Mouse (Mus musculus): ENCODE data around the gene Adipoq. TPM values are rescaled to one million over a fixed set of nuclear protein-coding genes. Genes with fewer than 3 reads are reported as not detected.
A peak's percentile ranks its signal among the peaks of the same experiment; 100 is the strongest.

Gene Adipoq
- total and polyA plus RNA-seq, 3 experiments: 0.13 to 1.1 (median 0.99) TPM

DNA sequence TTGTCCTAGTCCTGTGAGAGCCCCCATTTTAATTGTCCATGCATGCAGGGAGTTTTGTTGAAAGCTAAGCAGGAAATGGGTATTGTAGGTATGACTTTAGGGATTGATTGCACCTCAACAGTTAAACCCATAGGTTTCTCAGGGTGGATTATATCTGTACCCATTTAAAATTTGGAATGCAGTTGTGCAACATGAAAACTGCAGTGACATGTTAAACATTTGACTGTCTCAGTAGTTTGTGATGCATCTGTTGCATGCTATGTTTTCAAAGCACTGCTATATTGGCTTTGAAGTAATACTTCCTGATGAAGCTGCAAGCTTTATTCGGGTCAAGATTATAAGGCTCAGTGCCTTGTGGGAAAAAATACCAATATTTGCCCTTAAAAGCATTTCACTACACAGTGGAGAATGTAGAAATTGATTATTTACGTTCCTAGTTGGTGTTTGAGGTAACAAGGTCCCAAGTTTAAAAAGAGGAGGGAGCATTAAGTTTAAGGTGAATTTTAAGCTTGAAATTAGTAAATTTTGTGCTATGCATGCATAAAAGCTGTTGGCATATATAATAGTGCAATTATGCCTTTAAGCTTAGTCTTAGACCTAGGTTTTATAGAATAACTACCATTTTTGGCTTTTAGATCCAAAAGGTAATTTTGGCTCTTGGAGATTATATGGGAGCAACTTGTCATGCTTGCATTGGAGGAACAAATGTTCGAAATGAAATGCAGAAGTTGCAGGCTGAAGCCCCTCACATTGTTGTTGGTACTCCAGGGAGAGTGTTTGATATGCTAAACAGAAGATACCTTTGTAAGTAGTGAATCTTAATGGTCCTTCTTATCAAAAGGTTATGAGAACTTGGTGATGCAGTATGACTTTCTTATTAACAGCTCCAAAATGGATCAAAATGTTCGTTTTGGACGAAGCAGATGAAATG, 36.7 kb upstream of the Adipoq start:
- DNase-seq (ENCODE audit: extremely low read depth): no peak
- dilution Hi-C loops (cut with MboI; ENCODE audit: extremely low pct_ligation_motif_present, extremely low pct_unique_long_range_greater_than_20kb, low sequenced_read_pairs) (no loop called here), in situ Hi-C loops (cut with MboI; ENCODE audit: low pct_ligation_motif_present, low pct_unique_long_range_greater_than_20kb, low sequenced_read_pairs) (no loop called here)
- H3K9me3 ChIP-seq (replicated peaks; ENCODE audit: low read length): no peaks in the 10 kb centered on the region
- peaks cover 0 to 35% of the 10 kb centered on the region in 2 experiments; a peak in 2 of 4 replicates for H3K4me1 ChIP-seq (ENCODE audit: control insufficient read depth in 1 of 2, insufficient read depth in 2 of 2)
- peaks cover 54 to 57% of the 10 kb centered on the region in 2 experiments for H3K36me3 ChIP-seq (replicated peaks in 1 of 2; ENCODE audit: control insufficient read depth in 1 of 2, insufficient read depth in 1 of 2, low read length in 1 of 2)
- H3K4me3 ChIP-seq (replicated peaks in 1 of 3; ENCODE audit: low read depth in 2 of 3, low read length in 2 of 3, poor library complexity in 1 of 3): peak overlapping the region; percentile 81 to 97 (median 91)
- no peak overlapping the region; the same call in 1 of the 2 replicates for H3K27ac ChIP-seq (ENCODE audit: insufficient read depth, low read depth)
- peak overlapping the region; percentile 100 for H3K9ac ChIP-seq (ENCODE audit: insufficient read depth, low read depth)
- H3K4me2 ChIP-seq (ENCODE audit: insufficient read depth, low read depth, poor library complexity, severe bottlenecking): peak overlapping the region; percentile 99
- H3K79me2 ChIP-seq (replicated peaks; ENCODE audit: control insufficient read depth, extremely low read depth, insufficient read depth, poor library complexity, severe bottlenecking): peaks cover 58% of the 10 kb centered on the region
- no peaks in the 10 kb centered on the region for H3K27me3 ChIP-seq (replicated peaks)
- peak; percentile 70; the same call in 1 of the 2 replicates for TF ChIP-seq ZMIZ1 (IDR thresholded peaks at IDR 0.05; ENCODE audit: low read depth, low read length)
- TF ChIP-seq USF2 (conservative IDR thresholded peaks at IDR 0.05; ENCODE audit: low read depth, low read length): 0 out of 2 replicates have a peak, but pooled peaks have one; percentile 19
- TF ChIP-seq ELF1 (IDR thresholded peaks at IDR 0.05; ENCODE audit: low read depth, low read length): no peak
- peak; percentile 84 for TF ChIP-seq POLR2AphosphoS2 (IDR thresholded peaks at IDR 0.05; ENCODE audit: low read depth, low read length)
- TF ChIP-seq CHD1 (IDR thresholded peaks at IDR 0.05; ENCODE audit: low read depth, low read length): peak; percentile 93
- no peak for TF ChIP-seq CTCF (conservative IDR thresholded peaks at IDR 0.05 in 1 of 2, IDR thresholded peaks at IDR 0.05 in 1 of 2; ENCODE audit: low read depth in 2 of 2, low read length in 2 of 2)
- no peak for TF ChIP-seq MAFK (IDR thresholded peaks at IDR 0.05; ENCODE audit: insufficient replicate concordance, low read length)
- TF ChIP-seq KAT2A (IDR thresholded peaks at IDR 0.05; ENCODE audit: insufficient replicate concordance, low read length): 0 out of 2 replicates have a peak, but pooled peaks have one; percentile 36
- peak; percentile 50; the same call in 1 of the 2 replicates for TF ChIP-seq TBP (conservative IDR thresholded peaks at IDR 0.05; ENCODE audit: low read depth, low read length)
- no peak for TF ChIP-seq POLR2A (IDR thresholded peaks at IDR 0.05; ENCODE audit: low read depth, low read length)
- peak; percentile 49; the same call in 1 of the 2 replicates for TF ChIP-seq MYC (IDR thresholded peaks at IDR 0.05; ENCODE audit: low read depth, low read length)
- no peak for TF ChIP-seq ZNF384 (IDR thresholded peaks at IDR 0.05; ENCODE audit: low read depth, low read length)
- TF ChIP-seq IRF4 (IDR thresholded peaks at IDR 0.05; ENCODE audit: low read depth, low read length): no peak
- no peak for TF ChIP-seq MXI1 (IDR thresholded peaks at IDR 0.05; ENCODE audit: low read depth, low read length)
- peak; percentile 69 for TF ChIP-seq SIN3A (IDR thresholded peaks at IDR 0.05; ENCODE audit: low read length)
- peak; percentile 10; the same call in 1 of the 2 replicates for TF ChIP-seq JUND (conservative IDR thresholded peaks at IDR 0.05; ENCODE audit: low read depth, low read length)
- 0 out of 2 replicates have a peak, but pooled peaks have one; percentile 36 for TF ChIP-seq NELFE (IDR thresholded peaks at IDR 0.05; ENCODE audit: low read depth, low read length)

- peaks cover 0 to 18% of the 10 kb centered on the region in 2 experiments; a peak in 2 of 4 replicates for H3K4me1 ChIP-seq (ENCODE audit: control insufficient read depth in 1 of 2, insufficient read depth in 2 of 2)
- peaks cover 75 to 82% of the 10 kb centered on the region in 2 experiments for H3K36me3 ChIP-seq (replicated peaks in 1 of 2; ENCODE audit: control insufficient read depth in 1 of 2, insufficient read depth in 1 of 2, low read length in 1 of 2)
- TF ChIP-seq CHD1 (IDR thresholded peaks at IDR 0.05; ENCODE audit: low read depth, low read length): peak; percentile 97
- TF ChIP-seq POLR2AphosphoS2 (IDR thresholded peaks at IDR 0.05; ENCODE audit: low read depth, low read length): peak; percentile 77; the same call in 1 of the 2 replicates
- 0 out of 2 replicates have a peak, but pooled peaks have one; percentile 26 for TF ChIP-seq MYC (IDR thresholded peaks at IDR 0.05; ENCODE audit: low read depth, low read length)
- no peak for TF ChIP-seq SMC3 (IDR thresholded peaks at IDR 0.05; ENCODE audit: low read depth, low read length)
- TF ChIP-seq ZMIZ1 (IDR thresholded peaks at IDR 0.05; ENCODE audit: low read depth, low read length): no peak; the same call in none of the 2 replicates
- dilution Hi-C loops (cut with MboI; ENCODE audit: extremely low pct_ligation_motif_present, extremely low pct_unique_long_range_greater_than_20kb, low sequenced_read_pairs): no loop called here
- no peaks in the 10 kb centered on the region for H3K9me3 ChIP-seq (replicated peaks; ENCODE audit: low read length)
- H3K79me2 ChIP-seq (replicated peaks; ENCODE audit: control insufficient read depth, extremely low read depth, insufficient read depth, poor library complexity, severe bottlenecking): peaks cover 58% of the 10 kb centered on the region
- no peak overlapping the region for H3K27ac ChIP-seq (ENCODE audit: insufficient read depth, low read depth)
- peak overlapping the region; percentile 100 for H3K9ac ChIP-seq (ENCODE audit: insufficient read depth, low read depth)
- H3K4me2 ChIP-seq (ENCODE audit: insufficient read depth, low read depth, poor library complexity, severe bottlenecking): peak overlapping the region; percentile 99
- no peaks in the 10 kb centered on the region for H3K27me3 ChIP-seq (replicated peaks)
- DNase-seq (ENCODE audit: extremely low read depth): no peak
- in situ Hi-C loops (cut with MboI; ENCODE audit: low pct_ligation_motif_present, low pct_unique_long_range_greater_than_20kb, low sequenced_read_pairs): no loop called here
- peak overlapping the region in 2 of 3 experiments; percentile 13 to 51 for H3K4me3 ChIP-seq (replicated peaks in 1 of 3; ENCODE audit: low read depth in 2 of 3, low read length in 2 of 3, poor library complexity in 1 of 3)
Measured at GRCm38 (mm10) chr16:23112348-23112747, 34.0 kb upstream of the Adipoq start.
